Mouse (Mus musculus) myocyte (in vitro differentiated cells): ENCODE data around the gene Ntrk2. TPM values are rescaled to one million over a fixed set of nuclear protein-coding genes. Genes with fewer than 3 reads are reported as not detected.

Experiments
- H3K27me3 ChIP-seq: one replicate; pipeline ENCODE4 v1.6.1; 2011; ENCODE audit not compliant: control insufficient read depth, insufficient read depth, insufficient read length
- H3K36me3 ChIP-seq: one replicate; pipeline ENCODE4 v1.6.1; 2011; ENCODE audit not compliant: control insufficient read depth, insufficient read depth
- H3K4me2 ChIP-seq: one replicate; pipeline ENCODE4 v1.6.1; 2011; ENCODE audit warnings: low read depth, control low read depth
- H3K4me3 ChIP-seq: one replicate; pipeline ENCODE4 v1.5.1; 2011; ENCODE audit warnings: mild to moderate bottlenecking, control low read depth, moderate library complexity
- H3K79me2 ChIP-seq: one replicate; pipeline ENCODE4 v1.6.1; 2011; ENCODE audit not compliant: control insufficient read depth, insufficient read depth
- H3ac ChIP-seq: one replicate; pipeline ENCODE4 v1.6.1; 2011; ENCODE audit not compliant: control insufficient read depth, insufficient read length
- CEBPB ChIP-seq: IDR thresholded peaks from 2 replicates; pipeline ENCODE4 v1.6.1; 2011; ENCODE audit warnings: mild to moderate bottlenecking, moderate library complexity; ENCODE audit not compliant: poor library complexity, insufficient read depth, severe bottlenecking
- E2F4 ChIP-seq: IDR thresholded peaks from one replicate; pipeline ENCODE4 v1.6.1; 2011; ENCODE audit warnings: mild to moderate bottlenecking, control low read depth, moderate library complexity; ENCODE audit not compliant: insufficient read depth
- MAX ChIP-seq: IDR thresholded peaks from one replicate; pipeline ENCODE4 v1.6.1; 2011; ENCODE audit warnings: low read depth, mild to moderate bottlenecking, control low read depth
- MYOD1 ChIP-seq, 3 experiments: IDR thresholded peaks; one replicate each; pipeline ENCODE4 v1.6.1; 2011; ENCODE audit warnings: control low read depth in 2 of 3, low read depth in 2 of 3, mild to moderate bottlenecking in 2 of 3, moderate library complexity in 1 of 3; ENCODE audit not compliant: insufficient read length in 2 of 3, control insufficient read depth in 1 of 3
- MYOG ChIP-seq, 3 experiments: IDR thresholded peaks; one replicate each; pipeline ENCODE4 v1.6.1; 2011; ENCODE audit warnings: control low read depth in 2 of 3, low read depth in 2 of 3, mild to moderate bottlenecking in 2 of 3; ENCODE audit not compliant: insufficient read length in 2 of 3, control insufficient read depth in 1 of 3, insufficient read depth in 1 of 3
- POLR2A ChIP-seq: IDR thresholded peaks from one replicate; pipeline ENCODE4 v1.6.1; 2011; ENCODE audit warnings: low read depth, mild to moderate bottlenecking, control low read depth, moderate library complexity; ENCODE audit not compliant: insufficient read length
- POLR2AphosphoS2 ChIP-seq: IDR thresholded peaks from one replicate; pipeline ENCODE4 v1.6.1; 2011; ENCODE audit warnings: low read depth, control low read depth; ENCODE audit not compliant: insufficient read length
- REST ChIP-seq: IDR thresholded peaks from one replicate; pipeline ENCODE4 v1.6.1; 2011; ENCODE audit warnings: mild to moderate bottlenecking, control low read depth, moderate library complexity; ENCODE audit not compliant: insufficient read depth, insufficient read length
- SRF ChIP-seq: IDR thresholded peaks from one replicate; pipeline ENCODE4 v1.6.1; 2011; ENCODE audit warnings: low read depth; ENCODE audit not compliant: control insufficient read depth, insufficient read length
- TCF12 ChIP-seq: IDR thresholded peaks from one replicate; pipeline ENCODE4 v1.6.1; 2011; ENCODE audit warnings: mild to moderate bottlenecking, control low read depth; ENCODE audit not compliant: poor library complexity, insufficient read depth, severe bottlenecking
- TCF3 ChIP-seq: IDR thresholded peaks from one replicate; pipeline ENCODE4 v1.6.1; 2011; ENCODE audit warnings: low read depth, control low read depth; ENCODE audit not compliant: insufficient read length
- USF1 ChIP-seq: IDR thresholded peaks from one replicate; pipeline ENCODE4 v1.6.1; 2011; ENCODE audit warnings: low read depth, mild to moderate bottlenecking, control low read depth, moderate library complexity
- polyA plus RNA-seq: library from polyadenylated mRNA; unstranded; fragments of >200 nt; fragmentation: generic; extraction: Trizol; gene quantifications from one replicate; pipeline ENCODE4 v1.2.1, GENCODE M21; 2012; ENCODE audit warnings: missing spikeins

Ntrk2 gene
- polyA plus RNA-seq, 1 experiment: not detected

- H3K27me3 ChIP-seq: no peaks in the 10 kb centered on the region
- H3K4me3 ChIP-seq: no peak overlapping the region
- H3K79me2 ChIP-seq: no peaks in the 10 kb centered on the region
- H3K36me3 ChIP-seq: no peaks in the 10 kb centered on the region
- no peak overlapping the region for H3ac ChIP-seq
- TF ChIP-seq MYOG (IDR thresholded peaks at IDR 0.05; ENCODE audit: control insufficient read depth in 1 of 3, insufficient read depth in 1 of 3, insufficient read length in 2 of 3, low read depth in 2 of 3): no peak
- no peak for TF ChIP-seq POLR2AphosphoS2
- TF ChIP-seq REST: no peak
- no peak for TF ChIP-seq TCF12
- TF ChIP-seq POLR2A: no peak
- no peak for TF ChIP-seq E2F4
- no peak for TF ChIP-seq USF1
- TF ChIP-seq TCF3: no peak
- TF ChIP-seq CEBPB: no peak
- no peak for TF ChIP-seq MYOD1 (IDR thresholded peaks at IDR 0.05; ENCODE audit: control insufficient read depth in 1 of 3, insufficient read length in 2 of 3, low read depth in 2 of 3)
- no peak for TF ChIP-seq MAX
- TF ChIP-seq SRF: no peak
- no peak overlapping the region for H3K4me2 ChIP-seq
Observed at GRCm38 (mm10) chr13:59011530-59011903, 205.1 kb downstream of the Ntrk2 start.

- TF ChIP-seq MAX (no peak), USF1 (no peak), TCF12 (no peak), REST (no peak)
- Histone ChIP-seq H3K36me3 (no peaks in the 10 kb centered on the region), H3K27me3 (no peaks in the 10 kb centered on the region), H3ac (no peak overlapping the region), H3K79me2 (no peaks in the 10 kb centered on the region), H3K4me2 (no peak overlapping the region), H3K4me3 (no peak overlapping the region)
Observed at GRCm38 (mm10) chr13:59015360-59015759, 209.0 kb downstream of the Ntrk2 start.

GRCm38 (mm10) chr13:59017121-59017520, 210.8 kb downstream of the Ntrk2 start:
- no peak for TF ChIP-seq USF1
- no peak for TF ChIP-seq MYOD1 (IDR thresholded peaks at IDR 0.05; ENCODE audit: control insufficient read depth in 1 of 3, insufficient read length in 2 of 3, low read depth in 2 of 3)
- TF ChIP-seq TCF3: no peak
- no peak for TF ChIP-seq MYOG (IDR thresholded peaks at IDR 0.05; ENCODE audit: control insufficient read depth in 1 of 3, insufficient read depth in 1 of 3, insufficient read length in 2 of 3, low read depth in 2 of 3)
- no peak for TF ChIP-seq MAX
- TF ChIP-seq POLR2AphosphoS2: no peak
- no peak for TF ChIP-seq E2F4
- no peak for TF ChIP-seq REST
- TF ChIP-seq TCF12: no peak
- Histone ChIP-seq H3K36me3 (no peaks in the 10 kb centered on the region), H3K4me3 (no peak overlapping the region), H3K79me2 (no peaks in the 10 kb centered on the region), H3ac (no peak overlapping the region), H3K27me3 (no peaks in the 10 kb centered on the region), H3K4me2 (no peak overlapping the region)

- Histone ChIP-seq H3K4me3 (no peak overlapping the region), H3K79me2 (no peaks in the 10 kb centered on the region), H3ac (no peak overlapping the region), H3K4me2 (no peak overlapping the region), H3K36me3 (no peaks in the 10 kb centered on the region), H3K27me3 (no peaks in the 10 kb centered on the region)
- no peak for TF ChIP-seq TCF3
- TF ChIP-seq E2F4: no peak
- no peak for TF ChIP-seq POLR2A
- TF ChIP-seq MAX: no peak
- TF ChIP-seq REST: no peak
- no peak for TF ChIP-seq POLR2AphosphoS2
- TF ChIP-seq MYOD1 (IDR thresholded peaks at IDR 0.05; ENCODE audit: control insufficient read depth in 1 of 3, insufficient read length in 2 of 3, low read depth in 2 of 3): no peak
- no peak for TF ChIP-seq SRF
- TF ChIP-seq MYOG (IDR thresholded peaks at IDR 0.05; ENCODE audit: control insufficient read depth in 1 of 3, insufficient read depth in 1 of 3, insufficient read length in 2 of 3, low read depth in 2 of 3): no peak
- no peak for TF ChIP-seq TCF12
- TF ChIP-seq CEBPB: no peak
- TF ChIP-seq USF1: no peak
Observed at GRCm38 (mm10) chr13:59022251-59023042, 216.1 kb downstream of the Ntrk2 start.

- TF ChIP-seq MYOG (IDR thresholded peaks at IDR 0.05; ENCODE audit: control insufficient read depth in 1 of 3, insufficient read depth in 1 of 3, insufficient read length in 2 of 3, low read depth in 2 of 3) (no peak), CEBPB (no peak), USF1 (no peak), MYOD1 (IDR thresholded peaks at IDR 0.05; ENCODE audit: control insufficient read depth in 1 of 3, insufficient read length in 2 of 3, low read depth in 2 of 3) (no peak)
- no peaks in the 10 kb centered on the region for H3K36me3 ChIP-seq
- H3K4me2 ChIP-seq: no peak overlapping the region
- H3K79me2 ChIP-seq: no peaks in the 10 kb centered on the region
- no peak overlapping the region for H3ac ChIP-seq
- H3K27me3 ChIP-seq: no peaks in the 10 kb centered on the region
- H3K4me3 ChIP-seq: no peak overlapping the region
Observed at GRCm38 (mm10) chr13:59025653-59026052, 219.3 kb downstream of the Ntrk2 start.
